Mouse (Mus musculus) brown adipose tissue, adult 24 weeks (tissue): ENCODE data around the gene Sms. TPM values are rescaled to one million over a fixed set of nuclear protein-coding genes. Genes with fewer than 3 reads are reported as not detected.

Experiments
- H3K27ac ChIP-seq: fragments of 200-500 bp; replicated peaks from 2 replicates; pipeline ENCODE4 v1.5.1; 2012; ENCODE audit warnings: low read depth, mild to moderate bottlenecking, low read length
- H3K4me1 ChIP-seq: fragments of 200-500 bp; 2 replicates; pipeline ENCODE4 v1.6.1; 2012; ENCODE audit warnings: low read length, mixed read lengths; ENCODE audit not compliant: control insufficient read depth, insufficient read depth, insufficient read length
- H3K4me3 ChIP-seq: fragments of 200-500 bp; 2 replicates; pipeline ENCODE4 v1.5.1; 2012; ENCODE audit warnings: low read depth, mild to moderate bottlenecking, low read length, moderate library complexity; ENCODE audit not compliant: insufficient read depth
- polyA plus RNA-seq: library from polyadenylated mRNA; stranded (reverse); fragments of >200 nt; gene quantifications from 2 replicates; pipeline ENCODE4 v1.2.4, GENCODE M21; 2012; ENCODE audit not compliant: missing spikeins, insufficient read depth, insufficient read length

Sms gene
- polyA plus RNA-seq = 6.7 and 10.8 TPM in 2 replicates

DNA sequence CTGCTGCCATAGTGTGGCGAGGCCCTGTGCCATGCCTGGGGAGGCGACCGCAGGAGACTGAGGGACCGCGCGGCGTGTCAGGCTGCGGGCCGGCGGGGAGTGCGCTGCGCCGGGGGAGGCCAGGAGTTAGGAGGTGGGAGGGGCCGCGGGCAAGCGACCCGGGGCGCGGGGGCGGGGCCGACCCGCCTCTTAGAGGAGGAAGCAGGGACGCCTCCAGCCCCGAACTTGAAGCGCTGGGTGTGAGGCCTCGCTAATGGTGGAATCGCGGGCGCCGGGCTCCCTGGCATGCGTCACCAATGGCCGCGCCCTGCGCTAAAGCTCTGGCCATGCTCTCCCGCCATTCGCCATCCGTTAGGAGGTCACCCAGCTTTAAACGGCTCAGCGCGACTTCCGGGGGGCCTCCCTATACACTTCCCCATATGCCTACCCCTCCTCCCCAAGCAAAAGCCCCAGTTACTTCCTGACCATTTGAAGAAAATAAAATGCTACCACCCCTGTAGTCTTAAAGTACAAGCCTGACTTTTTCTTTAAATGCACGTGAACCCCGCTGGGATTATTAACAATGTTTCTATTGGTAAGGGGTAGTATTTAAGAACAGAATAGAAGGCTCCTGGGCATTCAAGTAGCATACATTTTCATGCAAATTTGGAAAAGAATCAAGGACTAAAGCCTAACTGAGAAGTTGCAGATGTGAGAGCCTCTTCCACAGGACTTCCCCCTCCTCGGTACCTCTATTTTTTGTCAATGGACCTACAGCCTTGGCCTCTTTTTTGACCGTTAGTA lies at the start of gene Sms:
Sms (minus strand) TSS at position 344 of the 783 bp plus-strand sequence.
- no peaks in the 10 kb centered on the region for H3K4me1 ChIP-seq
- H3K27ac ChIP-seq = 0 out of 2 replicates have a peak within 1 kb of the TSS, but pooled peaks have one; percentile 5
- peak within 1 kb of the TSS; percentile 76 for H3K4me3 ChIP-seq

DNA sequence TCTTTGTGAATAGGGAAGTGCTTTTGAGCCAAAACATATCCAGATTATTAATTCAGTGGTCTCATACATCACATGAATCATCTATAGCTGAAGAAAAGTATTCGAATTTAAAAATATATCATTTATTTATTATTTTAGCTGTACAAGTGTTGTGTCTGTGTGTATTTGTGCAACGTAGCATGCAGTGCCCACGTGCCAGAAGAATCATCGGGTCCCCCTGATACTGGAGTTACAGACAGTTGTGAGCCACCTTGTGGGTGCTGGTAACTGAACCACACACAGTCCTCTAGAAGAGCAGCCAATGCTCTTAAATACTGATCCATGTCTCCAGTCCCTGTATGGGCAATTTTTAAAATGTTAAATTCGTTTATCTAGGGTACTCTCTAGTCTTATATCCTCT lies 14.3 kb upstream of the Sms start:
- no peak overlapping the region for H3K27ac ChIP-seq
- no peaks in the 10 kb centered on the region for H3K4me1 ChIP-seq

GRCm38 (mm10) chrX:157504506-157504905 lies 12.4 kb upstream of the Sms start:
- no peak overlapping the region for H3K4me3 ChIP-seq
- H3K4me1 ChIP-seq = no peaks in the 10 kb centered on the region
- no peak overlapping the region for H3K27ac ChIP-seq

More for the DNA sequence above, 14.3 kb upstream of the Sms start:
- no peak overlapping the region for H3K4me3 ChIP-seq

GRCm38 (mm10) chrX:157501871-157502270 lies 9.8 kb upstream of the Sms start:
- no peak overlapping the region for H3K4me3 ChIP-seq
- no peaks in the 10 kb centered on the region for H3K4me1 ChIP-seq
- H3K27ac ChIP-seq = no peak overlapping the region

- Histone ChIP-seq H3K4me1 (no peaks in the 10 kb centered on the region), H3K4me3 (no peak overlapping the region), H3K27ac (no peak overlapping the region)
Measured at GRCm38 (mm10) chrX:157500004-157500403, 7.9 kb upstream of the Sms start.

GRCm38 (mm10) chrX:157493159-157493558 lies 1.1 kb upstream of the Sms start:
- H3K4me1 ChIP-seq = no peaks in the 10 kb centered on the region
- H3K27ac ChIP-seq = no peak overlapping the region
- H3K4me3 ChIP-seq = no peak overlapping the region

- Histone ChIP-seq H3K27ac (no peak overlapping the region), H3K4me1 (no peaks in the 10 kb centered on the region), H3K4me3 (peak overlapping the region; percentile 76)
Measured at GRCm38 (mm10) chrX:157491145-157491935, 747 bp downstream of the Sms start.

DNA sequence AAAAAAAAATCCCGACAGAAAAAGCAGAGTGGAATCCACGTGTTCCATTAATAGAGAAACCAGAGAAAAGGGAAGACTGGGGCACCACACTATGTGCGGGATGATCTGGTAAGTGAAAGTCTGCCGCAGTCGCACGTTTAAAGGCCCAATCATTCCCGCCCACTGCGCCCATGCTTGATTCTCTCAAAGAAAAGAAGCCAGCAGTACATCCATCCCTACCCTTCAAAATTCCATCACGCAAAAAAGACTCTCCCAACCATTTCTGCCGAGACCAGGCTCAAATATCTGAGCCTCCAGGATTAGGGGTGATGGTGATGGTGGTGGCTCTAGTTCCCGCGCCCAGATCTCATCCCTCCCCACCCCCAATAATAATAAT lies 1.3 kb downstream of the Sms start:
- no peak overlapping the region for H3K27ac ChIP-seq

DNA sequence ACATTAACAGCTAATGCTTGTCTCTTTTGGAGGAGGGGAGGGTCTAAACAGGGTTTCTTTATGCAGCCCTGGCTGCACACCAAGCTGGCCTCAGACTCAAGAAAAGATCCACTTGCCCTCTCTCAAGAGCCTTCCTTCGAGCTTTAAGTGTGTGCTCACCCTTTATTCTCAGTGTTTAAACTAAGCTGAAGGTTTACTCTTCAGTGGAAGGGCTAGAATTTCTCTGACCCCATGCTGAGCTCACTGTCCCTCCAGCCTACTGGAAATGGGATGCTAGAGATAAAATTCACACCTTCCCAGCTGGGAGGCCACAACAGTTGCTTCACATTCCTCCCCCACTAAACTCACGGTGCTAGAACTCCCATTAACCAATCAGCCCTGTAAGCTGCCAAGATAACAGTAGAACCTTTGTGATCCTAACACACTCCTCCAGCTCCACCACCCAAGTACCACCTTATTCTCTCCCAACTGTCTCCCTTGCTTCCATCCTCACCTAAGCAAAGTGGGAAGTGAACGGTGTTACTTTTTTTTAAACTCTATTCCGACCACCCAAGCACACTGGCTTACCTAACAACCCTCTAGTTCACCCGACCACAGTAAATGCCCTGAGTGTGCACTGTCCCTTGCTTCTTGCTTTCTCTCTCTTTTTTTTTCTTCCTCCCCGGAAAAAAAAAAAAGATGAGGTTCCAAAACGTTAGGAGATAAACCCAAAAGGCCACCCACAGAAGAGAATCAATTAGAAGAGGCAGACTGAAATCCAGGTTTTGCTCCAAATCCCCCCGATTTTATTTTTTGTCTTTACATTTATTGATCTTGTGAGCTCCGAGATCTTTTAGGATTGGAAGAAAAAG lies 2.0 kb downstream of the Sms start:
- Histone ChIP-seq H3K4me1 (no peaks in the 10 kb centered on the region), H3K4me3 (0 out of 2 replicates have a peak overlapping the region, but pooled peaks have one; percentile 76), H3K27ac (no peak overlapping the region)

More for the DNA sequence above, 1.3 kb downstream of the Sms start:
- Histone ChIP-seq H3K4me1 (no peaks in the 10 kb centered on the region), H3K4me3 (peak overlapping the region; percentile 76)

GRCm38 (mm10) chrX:157488831-157489230 lies 3.3 kb downstream of the Sms start:
- no peaks in the 10 kb centered on the region for H3K4me1 ChIP-seq
- H3K4me3 ChIP-seq = no peak overlapping the region
- H3K27ac ChIP-seq = no peak overlapping the region

- H3K4me3 ChIP-seq = no peak overlapping the region
- H3K27ac ChIP-seq = no peak overlapping the region
- H3K4me1 ChIP-seq = no peaks in the 10 kb centered on the region
Measured at GRCm38 (mm10) chrX:157486765-157487164, 5.3 kb downstream of the Sms start.

GRCm38 (mm10) chrX:157482842-157483241 lies 9.2 kb downstream of the Sms start:
- H3K4me3 ChIP-seq = no peak overlapping the region
- no peaks in the 10 kb centered on the region for H3K4me1 ChIP-seq

DNA sequence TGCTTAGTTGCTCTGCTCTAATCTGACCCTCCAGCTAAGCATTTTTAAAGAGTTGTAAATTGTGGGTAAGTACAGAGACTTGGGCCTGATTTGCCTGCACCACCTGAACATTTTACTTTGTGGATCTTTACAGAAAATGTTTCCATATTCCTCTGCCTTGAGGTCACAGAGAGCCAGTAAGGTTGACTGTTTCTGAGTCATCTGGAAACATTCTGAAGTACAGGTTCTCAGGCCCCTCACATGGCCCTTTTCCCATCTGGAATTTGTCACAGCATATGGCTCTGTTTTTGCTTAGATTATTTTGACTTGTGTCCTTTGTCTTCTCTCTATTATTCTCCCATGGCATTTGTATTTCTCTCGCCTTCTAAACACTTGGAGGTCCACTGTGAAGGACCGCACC lies 10.2 kb downstream of the Sms start:
- no peak overlapping the region for H3K4me3 ChIP-seq
- H3K27ac ChIP-seq = no peak overlapping the region

More at GRCm38 (mm10) chrX:157482842-157483241, 9.2 kb downstream of the Sms start:
- H3K27ac ChIP-seq = no peak overlapping the region

DNA sequence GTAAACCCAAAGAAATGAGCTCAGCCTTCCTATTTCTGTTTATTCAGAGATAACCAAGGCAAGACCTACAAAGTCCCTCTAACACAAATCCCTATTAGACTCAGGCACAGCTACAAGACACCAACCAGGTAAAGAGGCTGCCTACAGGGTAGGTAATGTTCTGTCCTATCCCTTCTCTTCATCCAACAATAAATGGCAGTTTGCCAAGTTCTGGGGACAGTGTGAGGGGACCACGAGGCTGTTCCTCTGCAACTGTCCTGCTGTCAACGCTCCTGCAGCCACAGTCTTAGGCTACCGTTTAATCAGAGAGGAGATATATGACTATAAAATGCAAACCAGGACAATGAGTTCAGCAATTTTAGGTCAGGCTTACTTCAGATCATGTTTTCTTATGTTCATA lies 14.8 kb downstream of the Sms start:
- Histone ChIP-seq H3K4me1 (no peaks in the 10 kb centered on the region), H3K4me3 (no peak overlapping the region), H3K27ac (no peak overlapping the region)

More for the DNA sequence above, 10.2 kb downstream of the Sms start:
- no peaks in the 10 kb centered on the region for H3K4me1 ChIP-seq
